Mouse (Mus musculus) right cerebral cortex, postnatal 25 days (tissue): ENCODE measurements around the gene Gm20814.
"Not testable (repeated sequence)": the region's sequence is repeated elsewhere in the genome, so short reads cannot be mapped to it uniquely, and the experiment has no call there.

Experiments
- DNase-seq: peaks from one replicate; pipeline ENCODE4 v3.0.0; 2022

The Gm20814 gene

DNA sequence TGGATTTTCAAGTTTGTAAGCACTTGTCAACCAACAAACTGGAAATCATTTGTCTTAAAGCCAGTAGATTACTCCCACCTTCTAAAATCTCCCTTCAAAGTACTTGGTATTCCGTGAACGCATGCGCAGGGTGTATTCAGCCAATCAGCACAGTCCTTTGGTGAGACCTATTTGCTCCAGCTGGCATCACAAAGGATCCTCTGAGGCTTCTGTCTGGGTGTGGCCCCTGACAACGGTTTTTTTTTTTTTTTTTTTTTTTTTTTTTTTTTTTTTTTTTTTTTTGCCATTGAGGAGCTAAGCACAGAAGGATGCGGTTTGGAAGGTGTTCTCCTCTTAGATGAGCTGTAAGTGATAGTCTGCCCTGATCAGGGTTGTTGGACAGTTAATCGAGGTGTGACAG is at the start of gene Gm20814:
Gene Gm20814, plus strand, starts transcription at position 301 of the 400 bp plus-strand sequence.
- DNase-seq: not testable (repeated sequence)
